Mouse (Mus musculus) activated CD4-positive, CD25-positive, alpha-beta regulatory T cell (primary cell): ENCODE data around the gene Olfr462. TPM values are rescaled to one million over a fixed set of nuclear protein-coding genes. Genes with fewer than 3 reads are reported as not detected.

Source experiments
- polyA plus RNA-seq, 2 experiments: library from polyadenylated mRNA; unstranded; fragments of 100-300 nt; shearing (Covaris generic); gene quantifications; one replicate each; pipeline ENCODE4 v1.2.1; 2017

The Olfr462 gene
- polyA plus RNA-seq = under 1 TPM in 1 of 2 experiments, not detected in 1; 0.04 TPM

DNA sequence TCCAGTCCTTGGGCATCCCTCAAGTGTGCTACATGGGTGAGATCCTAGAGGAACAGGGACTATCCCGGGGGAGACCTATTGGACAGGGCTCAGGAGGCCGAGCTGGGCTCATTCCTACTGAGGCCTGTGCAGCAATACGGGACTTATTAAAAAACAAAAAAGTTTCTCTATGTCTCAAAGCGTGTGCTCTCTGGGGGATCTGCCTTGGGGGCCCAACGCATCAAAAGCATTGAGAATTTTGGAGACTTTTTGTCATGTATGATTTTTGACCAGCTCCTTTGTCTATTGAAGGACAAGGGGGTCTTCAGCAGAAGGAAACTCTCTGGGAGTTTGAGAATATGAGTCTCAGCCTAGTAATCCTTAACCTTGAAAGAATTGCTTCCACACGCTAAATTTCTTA, at the start of gene Olfr462:
Gene Olfr462, minus strand, starts transcription at position 101 of the 400 bp plus-strand sequence.

DNA sequence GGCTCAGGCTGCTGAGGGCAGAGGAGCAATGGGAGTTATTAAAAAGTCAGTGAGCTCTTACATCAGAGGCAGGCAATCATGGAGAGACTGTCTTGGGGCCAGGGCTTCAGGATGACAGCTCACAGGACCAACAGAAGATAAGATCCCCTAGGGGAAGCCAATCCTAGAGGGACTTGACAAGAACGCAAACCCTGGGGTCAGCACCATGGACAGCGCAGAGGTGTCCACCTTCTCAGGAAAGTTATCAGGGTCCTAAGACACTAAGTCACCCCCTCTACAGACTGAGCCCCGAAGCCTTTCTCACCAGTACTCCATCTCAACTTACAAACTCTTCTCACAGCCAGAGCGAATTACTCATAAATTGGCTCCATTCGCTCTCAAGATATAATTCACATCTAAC, 28.9 kb upstream of the Olfr462 start, which contains the start of gene Olfr464:
Gene Olfr464, minus strand, starts transcription at position 2 of the 400 bp plus-strand sequence.

DNA sequence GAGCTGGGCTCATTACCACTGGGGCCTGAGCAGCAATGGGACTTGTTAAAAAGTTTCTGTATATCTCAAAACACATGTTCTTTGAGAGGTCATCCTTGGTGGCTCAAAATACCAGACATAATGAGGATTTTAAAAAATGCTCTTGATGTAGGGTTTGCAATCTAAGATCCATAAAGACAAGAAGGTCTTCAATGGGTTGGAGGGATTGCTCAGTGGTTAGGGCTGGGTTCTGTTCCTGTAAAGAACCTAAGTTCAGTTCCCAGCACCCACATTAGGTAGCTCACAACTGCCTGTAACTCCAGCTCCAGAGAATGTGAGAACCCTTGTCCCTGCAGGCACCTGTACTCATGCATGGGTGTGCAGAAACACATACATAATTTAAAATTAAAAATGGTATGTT, 5.2 kb upstream of the Olfr462 start, which contains the start of gene Olfr463:
Gene Olfr463, minus strand, starts transcription at position 101 of the 400 bp plus-strand sequence.

GRCm38 (mm10) chr11:87875436-87875835, 16.6 kb downstream of the Olfr462 start, which contains the start of gene Epx:
Gene Epx, minus strand, starts transcription at chr11:87875536.

DNA sequence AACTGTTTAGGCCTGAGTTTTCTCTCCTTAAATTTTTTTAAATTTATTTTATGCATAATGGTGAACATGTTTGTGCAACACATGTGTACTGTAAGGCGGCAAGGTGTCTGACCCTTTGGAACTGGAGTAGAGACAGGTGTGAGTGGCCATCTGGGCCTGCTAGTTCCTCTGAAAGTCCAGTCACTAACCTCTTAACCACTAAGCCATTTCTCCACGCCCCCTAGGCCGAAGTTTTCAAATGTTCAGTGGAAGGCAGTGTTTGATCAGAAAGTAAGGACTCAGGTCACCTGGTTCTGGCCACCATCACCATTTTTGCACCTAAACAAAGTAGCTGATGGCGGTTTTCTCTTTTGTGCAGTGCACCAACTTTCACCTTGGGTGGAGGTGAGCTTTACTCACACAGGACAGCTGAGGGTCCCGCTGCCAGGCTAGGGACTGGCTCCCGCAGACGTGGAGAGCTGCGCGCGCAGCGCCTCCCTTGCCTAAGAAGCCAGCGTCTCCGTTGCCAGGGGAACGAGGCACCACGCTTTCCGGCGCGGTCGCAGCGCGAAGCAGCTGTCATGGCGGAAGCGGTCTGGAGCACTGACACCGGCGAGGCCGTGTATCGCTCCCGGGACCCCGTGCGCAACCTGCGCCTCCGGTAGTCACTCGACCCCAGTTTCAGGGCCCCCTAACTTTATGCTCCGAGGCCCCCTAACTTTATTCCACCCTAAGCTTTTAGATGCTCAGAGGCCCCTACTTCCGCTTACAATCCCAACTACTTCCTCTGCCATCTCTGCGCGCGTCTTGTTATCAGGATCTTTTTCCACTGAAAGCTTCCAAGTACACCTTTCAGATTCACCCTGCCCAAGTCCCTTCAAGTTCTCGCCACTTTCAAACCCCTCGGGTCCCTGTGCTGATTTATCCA, 39.1 kb downstream of the Olfr462 start, which contains the start of gene Mks1:
Gene Mks1, plus strand, starts transcription at position 526 of the 907 bp plus-strand sequence.

Other genes starting within 250 kb of the Olfr462 start
- 10 to 100 TPM; 29.4 to 32.4 TPM for gene Rnf43, start 229.5 kb downstream of the Olfr462 start, polyA plus RNA-seq
- 100 to 1,000 TPM; 432 to 452 TPM for gene Supt4a, start 154.7 kb downstream of the Olfr462 start, polyA plus RNA-seq
- gene Tspoap1, start 131.7 kb downstream of the Olfr462 start, polyA plus RNA-seq = 1 to 10 TPM; 4.0 to 5.3 TPM
- gene Mpo, start 98.7 kb downstream of the Olfr462 start, polyA plus RNA-seq = under 1 TPM in 1 of 2 experiments, not detected in 1; 0.39 TPM
- under 1 TPM in 1 of 2 experiments, not detected in 1; 0.38 TPM for gene Lpo, start 64.0 kb downstream of the Olfr462 start, polyA plus RNA-seq
- gene Mks1, start 39.1 kb downstream of the Olfr462 start, polyA plus RNA-seq = 10 to 100 TPM in 1 of 2 experiments, 1 to 10 TPM in 1; 6.7 to 10.7 TPM
- gene Epx, start 16.7 kb downstream of the Olfr462 start, polyA plus RNA-seq = under 1 TPM in 1 of 2 experiments, not detected in 1; 0.87 TPM
- gene Olfr463, start 5.1 kb upstream of the Olfr462 start, polyA plus RNA-seq = under 1 TPM in 1 of 2 experiments, not detected in 1; 0.34 TPM
- not detected for gene Olfr464, start 28.7 kb upstream of the Olfr462 start, polyA plus RNA-seq
- gene Dynll2, start 95.3 kb upstream of the Olfr462 start, polyA plus RNA-seq = 10 to 100 TPM; 15.7 to 18.4 TPM
- gene Srsf1, start 155.1 kb upstream of the Olfr462 start, polyA plus RNA-seq = 100 to 1,000 TPM; 245 to 271 TPM
- 10 to 100 TPM; 37.1 to 40.2 TPM for gene Vezf1, start 176.0 kb upstream of the Olfr462 start, polyA plus RNA-seq
- gene Cuedc1, start 205.8 kb upstream of the Olfr462 start, polyA plus RNA-seq = 1 to 10 TPM; 5.4 to 6.7 TPM